Mouse (Mus musculus): ENCODE results near the gene Eftud2. TPM values are rescaled to one million over a fixed set of nuclear protein-coding genes. Genes with fewer than 3 reads are reported as not detected.

Gene Eftud2
- polyA plus RNA-seq, 1 experiment: 190 TPM

DNA sequence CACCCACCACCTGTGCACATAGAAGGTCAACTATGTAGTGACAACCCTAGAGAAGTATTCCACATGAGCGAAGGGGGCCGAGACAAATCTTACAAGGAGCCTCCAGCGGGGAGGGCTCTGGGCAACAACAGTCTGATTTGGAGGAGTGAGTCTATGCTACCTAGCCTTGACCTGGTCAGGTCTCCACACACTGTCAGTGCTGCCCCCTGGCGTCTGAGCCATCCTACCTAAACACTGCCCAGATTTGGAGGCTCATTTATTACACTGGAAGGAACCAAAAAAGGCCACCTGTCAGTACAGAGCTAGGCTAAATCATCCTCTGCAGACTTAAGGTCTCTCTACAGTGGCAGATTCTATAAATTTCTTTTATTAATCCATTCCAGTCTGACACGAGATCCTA is 28.9 kb downstream of the Eftud2 start:
- TF ChIP-seq CTCF (IDR thresholded peaks at IDR 0.05; ENCODE audit: control insufficient read depth, insufficient read depth, insufficient read length) (peak; percentile 58), MYOG (IDR thresholded peaks at IDR 0.05; ENCODE audit: control insufficient read depth, extremely low read depth, insufficient read length) (no peak)
- H3K36me3 ChIP-seq (ENCODE audit: control insufficient read depth, insufficient read depth): peaks cover 92% of the 10 kb centered on the region

GRCm38 (mm10) chr11:102845926-102846325 is 34.9 kb downstream of the Eftud2 start:
- Histone ChIP-seq H3K4me3 (ENCODE audit: insufficient read depth, poor library complexity, severe bottlenecking) (no peak overlapping the region), H3K79me3 (ENCODE audit: low read depth) (peaks cover 1% of the 10 kb centered on the region), H3K27me3 (ENCODE audit: control insufficient read depth, insufficient read depth, insufficient read length) (no peaks in the 10 kb centered on the region), H3ac (ENCODE audit: control insufficient read depth, insufficient read length, low read depth) (no peak overlapping the region), H3K79me2 (ENCODE audit: control insufficient read depth, insufficient read depth) (no peaks in the 10 kb centered on the region), H3K36me3 (ENCODE audit: control insufficient read depth, insufficient read depth) (peaks cover 94% of the 10 kb centered on the region)
- TF ChIP-seq MAX (IDR thresholded peaks at IDR 0.05): no peak

More for the DNA sequence above, 28.9 kb downstream of the Eftud2 start:
- Histone ChIP-seq H3K79me3 (ENCODE audit: low read depth) (no peaks in the 10 kb centered on the region), H3K4me3 (ENCODE audit: insufficient read depth, poor library complexity, severe bottlenecking) (no peak overlapping the region), H3K79me2 (ENCODE audit: control insufficient read depth, insufficient read depth) (no peaks in the 10 kb centered on the region), H3ac (ENCODE audit: control insufficient read depth, insufficient read length, low read depth) (no peak overlapping the region), H3K27me3 (ENCODE audit: control insufficient read depth, insufficient read depth, insufficient read length) (no peaks in the 10 kb centered on the region)

DNA sequence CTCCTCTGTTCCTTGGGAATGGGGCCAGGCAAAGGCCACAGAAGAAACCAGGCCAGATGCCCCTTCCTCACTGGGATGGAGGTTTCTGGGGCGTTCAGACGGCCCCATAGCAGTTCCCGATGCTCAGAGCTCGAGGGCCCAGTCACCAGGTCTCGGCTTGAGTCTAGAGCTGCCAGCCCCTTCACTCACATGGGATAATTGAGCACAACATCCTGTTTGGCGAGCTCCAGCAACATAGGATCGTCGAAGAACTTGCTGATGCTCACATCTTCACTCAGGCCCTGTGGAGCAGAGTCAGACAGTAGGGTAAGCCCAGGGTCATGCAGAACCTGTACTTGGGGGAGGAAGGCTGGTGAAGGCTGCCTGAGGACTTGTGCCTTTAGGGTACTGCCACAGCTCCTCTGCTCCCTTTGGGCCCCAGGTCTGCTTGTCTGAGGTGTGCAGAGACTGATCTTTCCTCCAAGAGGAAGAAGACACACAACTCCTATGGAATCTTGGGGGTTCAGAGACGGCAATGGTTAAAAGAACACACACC is 42.1 kb downstream of the Eftud2 start:
- TF ChIP-seq USF1 (IDR thresholded peaks at IDR 0.05; ENCODE audit: low read depth) (no peak), CEBPB (IDR thresholded peaks at IDR 0.05; ENCODE audit: low read depth) (no peak)
- Histone ChIP-seq H3K79me2 (ENCODE audit: control insufficient read depth, insufficient read depth) (no peaks in the 10 kb centered on the region), H3ac (ENCODE audit: control insufficient read depth, insufficient read length, low read depth) (no peak overlapping the region), H3K4me3 (ENCODE audit: insufficient read depth, poor library complexity, severe bottlenecking) (no peak overlapping the region), H3K79me3 (ENCODE audit: low read depth) (peaks cover 1% of the 10 kb centered on the region), H3K27me3 (ENCODE audit: control insufficient read depth, insufficient read depth, insufficient read length) (no peaks in the 10 kb centered on the region), H3K36me3 (ENCODE audit: control insufficient read depth, insufficient read depth) (peaks cover 72% of the 10 kb centered on the region)

- Histone ChIP-seq H3K79me2 (ENCODE audit: control insufficient read depth, insufficient read depth) (no peaks in the 10 kb centered on the region), H3ac (ENCODE audit: control insufficient read depth, insufficient read length, low read depth) (no peak overlapping the region), H3K27me3 (ENCODE audit: control insufficient read depth, insufficient read depth, insufficient read length) (no peaks in the 10 kb centered on the region), H3K79me3 (ENCODE audit: low read depth) (no peaks in the 10 kb centered on the region), H3K4me3 (ENCODE audit: insufficient read depth, poor library complexity, severe bottlenecking) (no peak overlapping the region), H3K36me3 (ENCODE audit: control insufficient read depth, insufficient read depth) (peaks cover 67% of the 10 kb centered on the region)
- no peak for TF ChIP-seq MYOG (IDR thresholded peaks at IDR 0.05; ENCODE audit: control insufficient read depth, extremely low read depth, insufficient read length)
Measured at GRCm38 (mm10) chr11:102838126-102838525, 42.7 kb downstream of the Eftud2 start.

DNA sequence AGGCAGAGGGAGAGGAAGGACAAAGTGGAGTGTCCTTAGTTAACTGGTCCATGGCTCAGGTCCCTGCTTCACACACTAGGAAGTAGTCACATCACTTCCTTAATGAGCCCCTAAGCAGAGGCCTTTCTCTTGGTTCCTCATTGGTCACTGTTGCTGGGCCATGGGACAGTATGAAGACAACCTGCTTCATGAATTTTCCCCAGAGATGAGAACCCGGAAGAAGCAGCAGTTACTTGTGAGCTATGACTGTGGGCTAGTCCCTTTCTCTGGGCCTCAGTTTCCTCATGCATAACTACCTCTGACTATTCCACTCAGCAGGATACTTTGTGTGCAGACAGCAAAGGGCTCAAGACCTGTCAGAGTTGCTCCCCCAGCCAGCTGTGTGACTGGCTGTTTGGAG is 43.4 kb downstream of the Eftud2 start:
- TF ChIP-seq MYOD1 (IDR thresholded peaks at IDR 0.05; ENCODE audit: control insufficient read depth, insufficient read length, low read depth): no peak
- no peak for TF ChIP-seq USF1 (IDR thresholded peaks at IDR 0.05; ENCODE audit: low read depth)
- no peak for TF ChIP-seq MAX (IDR thresholded peaks at IDR 0.05)
- TF ChIP-seq MYOG (IDR thresholded peaks at IDR 0.05; ENCODE audit: control insufficient read depth, extremely low read depth, insufficient read length): no peak
- TF ChIP-seq CTCF (IDR thresholded peaks at IDR 0.05; ENCODE audit: control insufficient read depth, insufficient read depth, insufficient read length): no peak
- no peak for TF ChIP-seq CEBPB (IDR thresholded peaks at IDR 0.05; ENCODE audit: low read depth)
- TF ChIP-seq FOSL1 (IDR thresholded peaks at IDR 0.05; ENCODE audit: insufficient read depth, low read length, poor library complexity, severe bottlenecking): no peak
- no peaks in the 10 kb centered on the region for H3K79me3 ChIP-seq (ENCODE audit: low read depth)

GRCm38 (mm10) chr11:102836146-102836545 is 44.6 kb downstream of the Eftud2 start:
- Histone ChIP-seq H3ac (ENCODE audit: control insufficient read depth, insufficient read length, low read depth) (no peak overlapping the region), H3K27me3 (ENCODE audit: control insufficient read depth, insufficient read depth, insufficient read length) (no peaks in the 10 kb centered on the region), H3K79me3 (ENCODE audit: low read depth) (no peaks in the 10 kb centered on the region), H3K36me3 (ENCODE audit: control insufficient read depth, insufficient read depth) (peaks cover 50% of the 10 kb centered on the region), H3K4me3 (ENCODE audit: insufficient read depth, poor library complexity, severe bottlenecking) (no peak overlapping the region), H3K79me2 (ENCODE audit: control insufficient read depth, insufficient read depth) (no peaks in the 10 kb centered on the region)
- TF ChIP-seq USF1 (IDR thresholded peaks at IDR 0.05; ENCODE audit: low read depth): no peak
- no peak for TF ChIP-seq FOSL1 (IDR thresholded peaks at IDR 0.05; ENCODE audit: insufficient read depth, low read length, poor library complexity, severe bottlenecking)
- TF ChIP-seq MYOG (IDR thresholded peaks at IDR 0.05; ENCODE audit: control insufficient read depth, extremely low read depth, insufficient read length): no peak

More for the DNA sequence above, 43.4 kb downstream of the Eftud2 start:
- H3K36me3 ChIP-seq (ENCODE audit: control insufficient read depth, insufficient read depth): peaks cover 61% of the 10 kb centered on the region
- H3ac ChIP-seq (ENCODE audit: control insufficient read depth, insufficient read length, low read depth): no peak overlapping the region
- H3K79me2 ChIP-seq (ENCODE audit: control insufficient read depth, insufficient read depth): no peaks in the 10 kb centered on the region
- H3K27me3 ChIP-seq (ENCODE audit: control insufficient read depth, insufficient read depth, insufficient read length): no peaks in the 10 kb centered on the region
- H3K4me3 ChIP-seq (ENCODE audit: insufficient read depth, poor library complexity, severe bottlenecking): no peak overlapping the region

DNA sequence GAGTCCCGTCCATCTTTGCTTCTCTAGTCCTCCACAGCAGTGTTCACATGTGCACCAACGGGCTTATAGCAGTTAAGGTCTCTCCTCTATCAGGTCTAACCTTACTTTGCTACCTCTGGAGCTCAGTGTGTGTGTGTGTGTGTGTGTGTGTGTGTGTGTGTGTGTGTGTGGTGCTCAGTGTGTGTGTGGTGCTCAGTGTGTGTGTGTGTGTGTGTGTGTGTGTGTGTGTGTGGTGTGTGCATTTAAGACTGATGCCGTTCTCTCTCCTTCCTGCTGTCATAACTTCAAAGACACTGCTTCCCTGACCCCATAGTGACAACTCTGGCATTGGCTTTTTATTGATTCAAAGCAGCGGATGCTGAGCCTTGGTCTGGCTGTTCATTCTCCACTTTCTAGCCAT is 45.2 kb downstream of the Eftud2 start, which contains the start of gene Higd1b:
Higd1b (plus strand) TSS at position 301 of the 400 bp plus-strand sequence.
- no peaks in the 10 kb centered on the region for H3K79me2 ChIP-seq (ENCODE audit: control insufficient read depth, insufficient read depth)
- no peak within 1 kb of the TSS for H3ac ChIP-seq (ENCODE audit: control insufficient read depth, insufficient read length, low read depth)
- no peaks in the 10 kb centered on the region for H3K79me3 ChIP-seq (ENCODE audit: low read depth)
- no peak for TF ChIP-seq USF1 (IDR thresholded peaks at IDR 0.05; ENCODE audit: low read depth)
- no peak for TF ChIP-seq MYOD1 (IDR thresholded peaks at IDR 0.05; ENCODE audit: control insufficient read depth, insufficient read length, low read depth)
- no peak for TF ChIP-seq CEBPB (IDR thresholded peaks at IDR 0.05; ENCODE audit: low read depth)
- no peak for TF ChIP-seq MYOG (IDR thresholded peaks at IDR 0.05; ENCODE audit: control insufficient read depth, extremely low read depth, insufficient read length)
- TF ChIP-seq CTCF (IDR thresholded peaks at IDR 0.05; ENCODE audit: control insufficient read depth, insufficient read depth, insufficient read length): no peak
- no peak for TF ChIP-seq FOSL1 (IDR thresholded peaks at IDR 0.05; ENCODE audit: insufficient read depth, low read length, poor library complexity, severe bottlenecking)
- TF ChIP-seq MAX (IDR thresholded peaks at IDR 0.05): no peak
- no peaks in the 10 kb centered on the region for H3K27me3 ChIP-seq (ENCODE audit: control insufficient read depth, insufficient read depth, insufficient read length)
- peaks cover 44% of the 10 kb centered on the region for H3K36me3 ChIP-seq (ENCODE audit: control insufficient read depth, insufficient read depth)
- no peak within 1 kb of the TSS for H3K4me3 ChIP-seq (ENCODE audit: insufficient read depth, poor library complexity, severe bottlenecking)
